Mouse (Mus musculus) erythroblast, embryonic 14.5 days (primary cell): ENCODE measurements at regions not wholly inside any gene's neighbourhood (a gene's known extent, or its start where the extent isn't known, plus 50 kb on each side); places are given as distances from the start of the nearest gene placed in this dataset.

Experiments used
- GATA1 ChIP-seq: IDR thresholded peaks from 2 replicates; pipeline ENCODE4 v1.6.1; 2012; ENCODE audit warnings: low read length, inconsistent platforms, mixed read lengths
- TAL1 ChIP-seq: IDR thresholded peaks from 3 replicates; pipeline ENCODE4 v1.6.1; 2012; ENCODE audit warnings: low read length, inconsistent platforms, mixed read lengths

- TF ChIP-seq TAL1 (no peak), GATA1 (no peak)
Observed at GRCm38 (mm10) chr17:83899588-83900152, 51.9 kb upstream of the Haao start.
